Mouse (Mus musculus): Measurements from ENCODE around the gene Adh1.

- TF ChIP-seq TAL1 (IDR thresholded peaks at IDR 0.05; ENCODE audit: low read length) (no peak), GATA1 (IDR thresholded peaks at IDR 0.05; ENCODE audit: low read length) (no peak)
These were observed 1.8 kb downstream of the Adh1 start for GRCm38 (mm10) chr3:138262568-138262967.
